In the genomic region with DNA sequence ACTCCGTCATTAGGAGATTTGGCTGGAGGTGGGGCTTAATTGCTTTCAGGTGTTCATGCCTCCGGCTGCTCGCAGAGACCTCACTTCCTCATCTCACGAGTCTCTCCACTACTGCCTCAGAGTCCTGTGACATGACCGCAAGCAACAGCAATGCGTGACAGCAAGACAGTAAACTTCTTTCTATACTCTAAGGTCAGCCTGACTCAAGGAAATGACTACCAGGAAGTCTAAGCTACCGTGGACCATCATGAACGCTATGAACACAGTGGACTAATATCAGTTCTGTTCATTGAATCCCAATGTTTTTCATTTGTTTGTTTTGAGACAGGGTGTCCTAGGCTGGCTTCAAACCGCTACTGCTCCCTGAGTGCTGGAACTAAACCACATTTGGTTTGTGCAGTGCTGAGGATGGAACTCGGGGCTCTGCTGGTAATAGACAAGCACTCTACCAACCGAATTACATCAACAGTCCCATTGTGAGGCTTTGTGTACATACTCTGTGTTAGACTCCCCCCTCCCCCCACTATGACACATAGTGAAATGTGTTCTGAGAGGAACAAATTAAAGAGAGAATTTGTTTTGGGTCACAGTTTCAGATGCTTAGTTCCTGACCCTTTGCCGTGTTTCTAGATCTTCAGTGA, we compare ENCODE assay signal across 10 mouse cellular contexts. TPM values are rescaled to one million over a fixed set of nuclear protein-coding genes. Genes with fewer than 3 reads are reported as not detected.
DNase-seq lines count a peak whose midpoint lies in the region; ATAC-seq and TF ChIP-seq lines count a peak whose summit lies in the region.
"Had no signal": no experiment of that assay in that cellular context is flagged by ENCODE, and none has a peak within 500 bp of the region (broad histone marks: within the 10 kb centered on the region; RNA-seq: fewer than 3 reads in every experiment).

No protein-coding gene starts in this region.

- H3K9me3 ChIP-seq in lung, postnatal 0 days (ENCODE audit: low read length), result no peaks in the 10 kb centered on the region
- H3K9me3 ChIP-seq in heart, embryonic 16.5 days (replicated peaks; ENCODE audit: control insufficient read depth, low read length), result 0 out of 2 replicates have a peak, but pooled peaks cover 2% of the 10 kb centered on the region
- H3K9me3 ChIP-seq: neural tube, embryonic 12.5 days had no signal

- H3K36me3 ChIP-seq in lung, postnatal 0 days (ENCODE audit: insufficient read depth, low read length), result no peaks in the 10 kb centered on the region
- H3K36me3 ChIP-seq in heart, embryonic 16.5 days (ENCODE audit: control insufficient read depth, insufficient read depth), result no peaks in the 10 kb centered on the region
- H3K36me3 ChIP-seq: neural tube, embryonic 12.5 days had no signal

- no peak for ATAC-seq in lung, postnatal 0 days
- no peak for ATAC-seq in heart, embryonic 16.5 days (replicated peaks; ENCODE audit: extremely low read depth, insufficient read depth, low FRiP score)

- no peak for TF ChIP-seq EP300 in lung, postnatal 0 days (IDR thresholded peaks at IDR 0.05)

- no peak overlapping the region for H3K4me3 ChIP-seq in lung, postnatal 0 days (ENCODE audit: low read depth, low read length)
- no peak overlapping the region for H3K4me3 ChIP-seq in heart, embryonic 16.5 days (ENCODE audit: low read length)
- H3K4me3 ChIP-seq: neural tube, embryonic 12.5 days had no signal

- no peaks in the 10 kb centered on the region for H3K4me1 ChIP-seq in lung, postnatal 0 days (ENCODE audit: insufficient read depth, low read depth, low read length)
- H3K4me1 ChIP-seq in heart, embryonic 16.5 days (ENCODE audit: control insufficient read depth, insufficient read depth, low read length), result peaks cover 2% of the 10 kb centered on the region

- H3K27ac ChIP-seq in lung, postnatal 0 days (ENCODE audit: low read length), result peak overlapping the region; percentile 69
- H3K27ac ChIP-seq in heart, embryonic 16.5 days (ENCODE audit: low read length), result peak overlapping the region; percentile 46; the same call in 1 of the 2 replicates
- H3K27ac ChIP-seq: neural tube, embryonic 12.5 days had no signal

- peak; percentile 43 for DNase-seq in lung, postnatal 0 days (ENCODE audit: low spot score)
- DNase-seq in lung, postnatal 14 days, result no peak
- peak; percentile 72 to 76 for DNase-seq in monocyte, adult 2 months (ENCODE audit: low read depth in 1 of 2, low spot score in 2 of 2)
- no peak for DNase-seq in frontal cortex, postnatal 36 days (ENCODE audit: low spot score in 2 of 2)
- no peak for DNase-seq in ovary, postnatal 10 days (ENCODE audit: low spot score)
- no peak for DNase-seq in layer of hippocampus, adult 9-10 months (ENCODE audit: low spot score)
- DNase-seq in left cerebral cortex, postnatal 36 days (ENCODE audit: low spot score in 2 of 2), result no peak

- no peak overlapping the region for H3K9ac ChIP-seq in lung, postnatal 0 days (replicated peaks; ENCODE audit: low read depth)
- H3K9ac ChIP-seq in heart, embryonic 16.5 days (ENCODE audit: low read length), result 0 out of 2 replicates have a peak overlapping the region, but pooled peaks have one; percentile 18
- H3K9ac ChIP-seq: neural tube, embryonic 12.5 days had no signal

- intact Hi-C loops in left cerebral cortex, postnatal 36 days (cut with DNase I), result no loop called here

- no peak for TF ChIP-seq CTCF in lung, postnatal 0 days (IDR thresholded peaks at IDR 0.05)

- no peaks in the 10 kb centered on the region for H3K27me3 ChIP-seq in lung, postnatal 0 days (replicated peaks; ENCODE audit: insufficient read depth, low read length)
- H3K27me3 ChIP-seq in heart, embryonic 16.5 days (ENCODE audit: control insufficient read depth, insufficient read depth, low read length), result no peaks in the 10 kb centered on the region
- H3K27me3 ChIP-seq: neural tube, embryonic 12.5 days had no signal

- WGBS in lung, postnatal 0 days, result 52% methylated on average over 12 of the region's 12 CpGs
- 56% methylated on average over 12 of the region's 12 CpGs for WGBS in heart, embryonic 16.5 days

- peak overlapping the region; percentile 25 for H3K4me2 ChIP-seq in lung, postnatal 0 days (replicated peaks; ENCODE audit: low read depth, low read length)
- H3K4me2 ChIP-seq in heart, embryonic 16.5 days (ENCODE audit: low read depth, low read length), result peak overlapping the region; percentile 42
- H3K4me2 ChIP-seq: neural tube, embryonic 12.5 days had no signal

RNA-seq across cellular contexts. Expression of a gene that starts 40.3 kb away (rescaled TPM):
- 8.2 and 9.9 TPM in 2 replicates for polyA plus RNA-seq in lung, postnatal 0 days (2015; fragmentation: Nextera tagmentation; extraction: Ambion mirVana)
- polyA plus RNA-seq in heart, embryonic 16.5 days (2015; fragmentation: Nextera tagmentation; extraction: Ambion mirVana), result 1.2 and 1.8 TPM in 2 replicates
- total RNA-seq in left cerebral cortex, postnatal 36 days (2021), result under 1 TPM; 0.17 to 0.50 TPM

RNA-seq across cellular contexts. Expression of a gene that starts 50.0 kb away (rescaled TPM):
- polyA plus RNA-seq in lung, postnatal 0 days (2015; fragmentation: Nextera tagmentation; extraction: Ambion mirVana), result not detected in 2 replicates
- polyA plus RNA-seq in heart, embryonic 16.5 days (2015; fragmentation: Nextera tagmentation; extraction: Ambion mirVana), result not detected in 2 replicates
- not detected for total RNA-seq in left cerebral cortex, postnatal 36 days (2021)
- polyA plus RNA-seq: brain, embryonic 14.5 days; neural tube, embryonic 12.5 days had no signal

Comparison
In these comparisons a context has a peak if more than half of its experiments do, and no peak if none do; other contexts are left out.
1. DNase-seq: peak in lung, postnatal 0 days (single experiment) and monocyte, adult 2 months (2 of 2); none in lung, postnatal 14 days (single experiment), frontal cortex, postnatal 36 days (0 of 2), ovary, postnatal 10 days (single experiment), layer of hippocampus, adult 9-10 months (single experiment) and left cerebral cortex, postnatal 36 days (0 of 2).